Mouse (Mus musculus) bone marrow macrophage, adult 2 months (primary cell): ENCODE results near the gene A830018L16Rik.

ENCODE experiments used
- CTCF ChIP-seq: IDR thresholded peaks from 2 replicates; pipeline ENCODE4 v1.5.1; 2012; ENCODE audit warnings: low read depth, mild to moderate bottlenecking, low read length, moderate library complexity
- POLR2A ChIP-seq: IDR thresholded peaks from 2 replicates; pipeline ENCODE4 v1.6.1; 2012; ENCODE audit warnings: mild to moderate bottlenecking, low read depth, low read length, borderline replicate concordance

DNA sequence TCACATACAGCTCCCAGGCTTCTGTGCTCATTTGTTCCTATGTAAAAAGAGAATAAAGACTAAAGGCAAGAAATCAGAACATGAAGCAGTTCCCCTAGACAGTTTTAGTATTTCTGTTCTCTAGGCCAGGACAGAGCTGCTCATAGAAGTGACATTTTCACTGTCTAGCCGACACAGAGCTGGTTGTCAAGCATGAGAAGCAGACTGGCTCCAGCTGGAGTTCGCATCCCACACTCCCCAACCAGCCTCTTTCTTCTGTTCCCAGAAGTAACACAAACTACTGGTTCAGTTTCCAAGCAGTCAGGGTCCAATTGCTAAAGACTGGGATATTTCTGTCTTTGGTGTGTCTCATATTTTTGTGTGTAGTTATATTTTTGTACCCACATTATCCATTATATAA lies 336.7 kb downstream of the A830018L16Rik start:
- TF ChIP-seq POLR2A = no peak
- TF ChIP-seq CTCF = no peak
